Mouse (Mus musculus) c-Kit-positive CD71-positive TER-119-negative erythroid progenitor cells, embryonic 14.5 days (primary cell): Measurements from ENCODE around the gene Nup153.

ENCODE experiments used
- DNase-seq: peaks from one replicate; pipeline ENCODE4 v3.0.0-alpha.2; 2013; ENCODE audit warnings: low read depth

Gene Nup153

GRCm38 (mm10) chr13:46727837-46728268 is at the start of gene Nup153:
Gene Nup153, minus strand, starts transcription at chr13:46727940.
- peak; percentile 99 for DNase-seq

- DNase-seq: no peak
These were observed 49.7 kb upstream of the Nup153 start for GRCm38 (mm10) chr13:46777461-46777860.

DNA sequence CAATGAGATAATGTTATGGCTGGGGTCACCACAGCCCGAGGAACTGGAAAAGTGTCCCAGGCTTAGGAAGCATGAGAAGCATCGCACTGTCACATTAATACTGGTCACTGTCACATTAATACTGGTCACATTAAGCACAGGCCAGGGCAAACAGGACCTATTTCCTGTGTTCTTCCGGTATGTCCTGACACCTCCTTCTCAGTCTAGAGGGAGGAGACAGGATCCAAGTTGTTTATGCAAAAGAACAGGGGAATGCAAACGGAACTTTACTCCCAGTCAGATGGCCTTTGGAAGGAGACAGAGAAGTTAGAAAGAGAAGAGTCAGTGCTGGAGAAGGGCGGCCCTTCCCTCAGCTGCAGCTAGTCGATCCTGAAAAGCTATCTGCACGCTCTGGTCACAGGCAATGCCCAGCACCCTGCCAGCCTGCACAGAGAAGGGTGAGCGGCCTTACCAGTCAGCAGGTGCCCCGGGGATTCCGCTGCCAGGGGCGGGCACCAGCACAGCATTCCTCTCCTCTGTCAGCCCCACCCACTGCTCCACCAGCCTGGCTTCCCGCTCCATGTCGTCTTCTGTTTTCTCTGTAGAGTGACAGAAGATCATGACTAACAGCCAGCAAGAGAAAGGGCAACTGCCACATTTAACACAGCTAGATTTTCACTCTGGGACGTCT is 49.0 kb upstream of the Nup153 start:
- DNase-seq: no peak

DNA sequence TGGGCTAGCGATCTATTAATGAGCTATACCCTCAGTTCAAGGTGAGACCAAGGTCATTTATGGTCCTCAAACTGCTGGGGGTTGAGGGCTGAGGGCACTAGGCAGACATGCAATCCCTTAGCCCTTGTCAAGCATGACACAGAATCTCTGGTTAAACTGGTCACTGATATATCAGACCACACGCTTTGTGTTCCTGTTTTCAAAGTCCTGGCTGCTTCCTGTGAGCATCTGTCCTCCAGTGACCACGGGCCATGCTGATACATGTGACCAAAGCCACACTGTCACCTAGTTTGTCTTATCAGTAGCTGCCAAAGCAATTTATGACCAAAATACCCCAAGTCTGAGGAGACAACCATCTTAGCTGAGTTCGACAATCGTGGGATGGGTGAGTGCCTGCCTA is 47.3 kb upstream of the Nup153 start:
- DNase-seq: no peak

DNA sequence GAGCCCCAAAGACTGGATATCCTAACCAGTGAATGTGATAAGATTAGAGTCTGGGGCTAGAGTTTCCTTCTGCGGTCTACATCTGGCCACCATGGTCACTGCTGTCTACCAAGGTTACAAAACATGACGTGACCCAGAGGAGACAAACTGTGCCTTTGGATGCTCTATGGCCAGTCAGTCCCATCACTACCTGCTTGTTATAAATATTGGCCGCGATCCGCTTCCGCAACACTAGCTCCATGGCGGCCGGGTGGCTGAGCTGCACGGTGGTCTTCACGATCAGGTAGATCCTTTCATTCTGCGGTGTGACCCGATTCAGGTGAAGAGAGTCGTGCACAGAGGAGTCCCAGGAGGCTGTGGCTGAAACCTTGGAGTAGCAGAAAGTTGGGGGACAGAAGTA is 44.8 kb upstream of the Nup153 start:
- no peak for DNase-seq

DNA sequence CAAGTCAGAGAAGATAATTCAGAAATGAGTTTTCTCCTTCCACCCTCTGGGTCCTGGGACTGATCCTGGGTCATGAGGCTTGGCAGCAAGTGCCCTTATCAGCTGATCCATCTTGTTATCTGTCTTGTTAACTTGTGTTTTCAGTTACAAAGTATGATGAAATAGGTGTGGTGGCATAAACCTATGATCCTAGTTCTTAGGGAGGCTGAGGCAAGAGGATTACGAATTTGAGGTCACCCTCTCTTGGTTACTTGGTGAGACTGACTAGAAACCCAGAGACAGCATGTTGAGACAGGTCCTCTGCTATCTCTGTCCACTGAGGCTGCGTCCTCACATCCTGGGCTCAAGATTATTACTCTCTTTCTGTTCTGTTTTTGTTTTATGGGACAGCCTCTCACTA is 37.6 kb upstream of the Nup153 start:
- no peak for DNase-seq

DNA sequence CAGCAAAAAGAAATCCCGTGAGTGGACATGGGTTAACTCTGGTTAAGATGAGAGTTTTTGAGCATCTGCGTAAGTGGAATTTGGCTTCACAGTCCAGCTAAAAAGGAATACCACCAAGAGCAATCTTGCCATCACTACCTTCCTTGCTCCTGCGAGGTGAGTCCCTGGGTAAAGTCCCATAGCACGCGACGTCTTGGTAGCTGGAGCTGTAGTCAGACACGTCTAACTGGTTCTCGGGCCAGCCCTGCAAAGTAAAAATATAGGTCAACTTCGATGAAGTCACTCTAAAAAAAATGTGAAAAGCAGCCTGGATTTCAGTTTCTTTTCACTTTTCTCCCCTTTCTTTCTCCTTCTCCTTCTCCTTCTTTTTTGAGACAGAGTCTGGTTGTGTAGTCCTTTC is 35.5 kb upstream of the Nup153 start:
- no peak for DNase-seq

DNA sequence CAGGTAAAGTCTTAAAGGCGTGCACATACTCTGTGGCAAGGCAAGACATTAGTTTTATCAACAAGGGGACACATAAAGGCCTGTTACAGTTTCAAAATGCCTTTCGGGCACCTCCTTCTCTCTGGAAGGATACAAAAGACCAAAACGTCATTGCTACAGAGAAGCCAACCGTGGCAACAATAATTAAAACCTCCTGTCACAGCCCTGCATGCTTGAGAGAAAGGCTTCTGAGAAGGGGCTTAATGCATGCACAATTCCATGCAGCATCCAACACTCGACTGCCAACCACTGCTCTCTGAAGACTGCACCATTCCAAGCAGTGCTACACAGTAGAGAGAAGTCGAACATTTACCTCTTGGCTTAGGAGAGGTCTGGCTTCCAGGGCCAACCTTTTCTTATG is 33.2 kb upstream of the Nup153 start:
- DNase-seq: no peak

- no peak for DNase-seq
These were observed 31.6 kb upstream of the Nup153 start for GRCm38 (mm10) chr13:46759281-46759809.

GRCm38 (mm10) chr13:46758627-46759026 is 30.9 kb upstream of the Nup153 start:
- no peak for DNase-seq

- no peak for DNase-seq
These were observed 30.2 kb upstream of the Nup153 start for GRCm38 (mm10) chr13:46757946-46758345.

DNA sequence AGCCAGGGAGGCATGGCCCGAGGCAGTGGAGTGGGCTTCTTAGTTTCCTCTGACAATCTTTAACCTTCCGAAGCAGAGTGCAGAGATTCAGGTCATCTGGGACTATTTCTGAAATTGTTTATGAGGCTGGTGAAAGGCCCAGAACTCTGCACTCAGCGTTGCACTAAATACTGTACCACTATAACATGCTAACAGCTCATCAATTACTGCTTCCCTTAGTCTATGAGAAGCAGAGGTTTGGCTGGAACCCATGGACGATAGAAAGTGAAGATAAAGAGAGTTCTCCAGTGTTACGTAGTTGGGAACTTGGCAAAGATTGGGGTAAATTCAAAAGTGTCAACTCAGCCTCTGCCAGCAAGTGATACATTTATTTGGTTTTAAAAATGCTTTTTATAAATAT is 25.6 kb upstream of the Nup153 start:
- no peak for DNase-seq

GRCm38 (mm10) chr13:46752566-46753229 is 25.0 kb upstream of the Nup153 start:
- no peak for DNase-seq

GRCm38 (mm10) chr13:46748138-46748873 is 20.6 kb upstream of the Nup153 start:
- no peak for DNase-seq

- DNase-seq: no peak
These were observed 16.1 kb upstream of the Nup153 start for GRCm38 (mm10) chr13:46743821-46744220.

GRCm38 (mm10) chr13:46742367-46742766 is 14.6 kb upstream of the Nup153 start:
- DNase-seq: no peak

- DNase-seq: no peak
These were observed 11.7 kb upstream of the Nup153 start for GRCm38 (mm10) chr13:46739426-46739825.

GRCm38 (mm10) chr13:46737482-46737881 is 9.7 kb upstream of the Nup153 start:
- DNase-seq: no peak

- no peak for DNase-seq
These were observed 8.7 kb upstream of the Nup153 start for GRCm38 (mm10) chr13:46736479-46736865.

GRCm38 (mm10) chr13:46735808-46736478 is 8.2 kb upstream of the Nup153 start:
- no peak for DNase-seq

- no peak for DNase-seq
These were observed 7.6 kb upstream of the Nup153 start for GRCm38 (mm10) chr13:46735219-46735807.

DNA sequence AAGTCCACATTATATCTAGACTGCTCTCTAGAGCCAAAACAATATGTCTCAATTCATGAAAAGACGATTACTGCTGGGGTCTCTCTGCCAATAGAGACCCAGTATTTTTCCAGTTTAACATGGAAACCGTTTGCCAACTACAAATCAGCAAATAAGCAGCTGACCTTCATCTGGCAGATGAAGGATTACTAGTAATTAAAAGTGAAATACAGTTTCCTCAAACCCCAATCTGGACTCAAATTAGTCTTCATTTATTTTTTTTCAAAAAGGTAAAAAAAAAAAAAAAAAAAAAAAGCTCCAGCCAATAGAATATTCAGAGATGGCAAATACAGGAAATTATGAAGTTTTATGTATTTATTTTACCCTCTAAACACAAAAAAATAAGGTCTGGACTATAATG is 2.3 kb upstream of the Nup153 start:
- no peak for DNase-seq
